Mouse (Mus musculus) myocyte (in vitro differentiated cells): ENCODE results near the gene Prkch. TPM values are rescaled to one million over a fixed set of nuclear protein-coding genes. Genes with fewer than 3 reads are reported as not detected.

Source experiments
- H3K27me3 ChIP-seq: one replicate; pipeline ENCODE4 v1.6.1; 2011; ENCODE audit not compliant: control insufficient read depth, insufficient read depth, insufficient read length
- H3K36me3 ChIP-seq: one replicate; pipeline ENCODE4 v1.6.1; 2011; ENCODE audit not compliant: control insufficient read depth, insufficient read depth
- H3K4me2 ChIP-seq: one replicate; pipeline ENCODE4 v1.6.1; 2011; ENCODE audit warnings: low read depth, control low read depth
- H3K4me3 ChIP-seq: one replicate; pipeline ENCODE4 v1.5.1; 2011; ENCODE audit warnings: mild to moderate bottlenecking, control low read depth, moderate library complexity
- H3K79me2 ChIP-seq: one replicate; pipeline ENCODE4 v1.6.1; 2011; ENCODE audit not compliant: control insufficient read depth, insufficient read depth
- H3ac ChIP-seq: one replicate; pipeline ENCODE4 v1.6.1; 2011; ENCODE audit not compliant: control insufficient read depth, insufficient read length
- CEBPB ChIP-seq: IDR thresholded peaks from 2 replicates; pipeline ENCODE4 v1.6.1; 2011; ENCODE audit warnings: mild to moderate bottlenecking, moderate library complexity; ENCODE audit not compliant: poor library complexity, insufficient read depth, severe bottlenecking
- E2F4 ChIP-seq: IDR thresholded peaks from one replicate; pipeline ENCODE4 v1.6.1; 2011; ENCODE audit warnings: mild to moderate bottlenecking, control low read depth, moderate library complexity; ENCODE audit not compliant: insufficient read depth
- MAX ChIP-seq: IDR thresholded peaks from one replicate; pipeline ENCODE4 v1.6.1; 2011; ENCODE audit warnings: low read depth, mild to moderate bottlenecking, control low read depth
- MYOD1 ChIP-seq, 3 experiments: IDR thresholded peaks; one replicate each; pipeline ENCODE4 v1.6.1; 2011; ENCODE audit warnings: control low read depth in 2 of 3, low read depth in 2 of 3, mild to moderate bottlenecking in 2 of 3, moderate library complexity in 1 of 3; ENCODE audit not compliant: insufficient read length in 2 of 3, control insufficient read depth in 1 of 3
- MYOG ChIP-seq, 3 experiments: IDR thresholded peaks; one replicate each; pipeline ENCODE4 v1.6.1; 2011; ENCODE audit warnings: control low read depth in 2 of 3, low read depth in 2 of 3, mild to moderate bottlenecking in 2 of 3; ENCODE audit not compliant: insufficient read length in 2 of 3, control insufficient read depth in 1 of 3, insufficient read depth in 1 of 3
- POLR2A ChIP-seq: IDR thresholded peaks from one replicate; pipeline ENCODE4 v1.6.1; 2011; ENCODE audit warnings: low read depth, mild to moderate bottlenecking, control low read depth, moderate library complexity; ENCODE audit not compliant: insufficient read length
- POLR2AphosphoS2 ChIP-seq: IDR thresholded peaks from one replicate; pipeline ENCODE4 v1.6.1; 2011; ENCODE audit warnings: low read depth, control low read depth; ENCODE audit not compliant: insufficient read length
- REST ChIP-seq: IDR thresholded peaks from one replicate; pipeline ENCODE4 v1.6.1; 2011; ENCODE audit warnings: mild to moderate bottlenecking, control low read depth, moderate library complexity; ENCODE audit not compliant: insufficient read depth, insufficient read length
- SRF ChIP-seq: IDR thresholded peaks from one replicate; pipeline ENCODE4 v1.6.1; 2011; ENCODE audit warnings: low read depth; ENCODE audit not compliant: control insufficient read depth, insufficient read length
- TCF12 ChIP-seq: IDR thresholded peaks from one replicate; pipeline ENCODE4 v1.6.1; 2011; ENCODE audit warnings: mild to moderate bottlenecking, control low read depth; ENCODE audit not compliant: poor library complexity, insufficient read depth, severe bottlenecking
- TCF3 ChIP-seq: IDR thresholded peaks from one replicate; pipeline ENCODE4 v1.6.1; 2011; ENCODE audit warnings: low read depth, control low read depth; ENCODE audit not compliant: insufficient read length
- USF1 ChIP-seq: IDR thresholded peaks from one replicate; pipeline ENCODE4 v1.6.1; 2011; ENCODE audit warnings: low read depth, mild to moderate bottlenecking, control low read depth, moderate library complexity
- polyA plus RNA-seq: library from polyadenylated mRNA; unstranded; fragments of >200 nt; fragmentation: generic; extraction: Trizol; gene quantifications from one replicate; pipeline ENCODE4 v1.2.1, GENCODE M21; 2012; ENCODE audit warnings: missing spikeins

Gene Prkch
- polyA plus RNA-seq, 1 experiment, result 0.10 TPM

DNA sequence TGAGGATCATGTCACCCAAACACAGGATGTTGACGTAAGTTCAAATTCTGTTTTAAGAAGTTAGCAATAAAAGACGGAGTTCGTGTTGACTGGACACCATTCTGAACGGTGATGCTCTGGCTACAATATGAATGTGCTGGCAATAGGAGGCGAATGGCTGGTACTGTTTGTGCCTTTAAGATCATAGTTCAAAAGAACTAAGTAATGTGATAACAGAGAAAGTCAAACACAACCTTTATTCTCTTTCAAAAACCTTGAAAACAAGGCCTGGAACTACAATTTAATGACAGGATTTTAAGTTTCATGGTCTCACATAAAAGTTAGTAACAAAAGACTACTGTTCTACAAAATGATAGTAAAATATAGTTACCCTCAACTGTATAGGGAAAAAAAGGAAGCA is 41.4 kb upstream of the Prkch start:
- Histone ChIP-seq H3K4me3 (no peak overlapping the region), H3K4me2 (no peak overlapping the region), H3K27me3 (no peaks in the 10 kb centered on the region), H3ac (no peak overlapping the region), H3K79me2 (no peaks in the 10 kb centered on the region), H3K36me3 (no peaks in the 10 kb centered on the region)
- TF ChIP-seq POLR2A (no peak), CEBPB (no peak), MYOD1 (IDR thresholded peaks at IDR 0.05; ENCODE audit: control insufficient read depth in 1 of 3, insufficient read length in 2 of 3, low read depth in 2 of 3) (no peak), REST (no peak), TCF12 (no peak), POLR2AphosphoS2 (no peak), SRF (no peak), USF1 (no peak), MYOG (IDR thresholded peaks at IDR 0.05; ENCODE audit: control insufficient read depth in 1 of 3, insufficient read depth in 1 of 3, insufficient read length in 2 of 3, low read depth in 2 of 3) (no peak), E2F4 (no peak), MAX (no peak), TCF3 (no peak)

DNA sequence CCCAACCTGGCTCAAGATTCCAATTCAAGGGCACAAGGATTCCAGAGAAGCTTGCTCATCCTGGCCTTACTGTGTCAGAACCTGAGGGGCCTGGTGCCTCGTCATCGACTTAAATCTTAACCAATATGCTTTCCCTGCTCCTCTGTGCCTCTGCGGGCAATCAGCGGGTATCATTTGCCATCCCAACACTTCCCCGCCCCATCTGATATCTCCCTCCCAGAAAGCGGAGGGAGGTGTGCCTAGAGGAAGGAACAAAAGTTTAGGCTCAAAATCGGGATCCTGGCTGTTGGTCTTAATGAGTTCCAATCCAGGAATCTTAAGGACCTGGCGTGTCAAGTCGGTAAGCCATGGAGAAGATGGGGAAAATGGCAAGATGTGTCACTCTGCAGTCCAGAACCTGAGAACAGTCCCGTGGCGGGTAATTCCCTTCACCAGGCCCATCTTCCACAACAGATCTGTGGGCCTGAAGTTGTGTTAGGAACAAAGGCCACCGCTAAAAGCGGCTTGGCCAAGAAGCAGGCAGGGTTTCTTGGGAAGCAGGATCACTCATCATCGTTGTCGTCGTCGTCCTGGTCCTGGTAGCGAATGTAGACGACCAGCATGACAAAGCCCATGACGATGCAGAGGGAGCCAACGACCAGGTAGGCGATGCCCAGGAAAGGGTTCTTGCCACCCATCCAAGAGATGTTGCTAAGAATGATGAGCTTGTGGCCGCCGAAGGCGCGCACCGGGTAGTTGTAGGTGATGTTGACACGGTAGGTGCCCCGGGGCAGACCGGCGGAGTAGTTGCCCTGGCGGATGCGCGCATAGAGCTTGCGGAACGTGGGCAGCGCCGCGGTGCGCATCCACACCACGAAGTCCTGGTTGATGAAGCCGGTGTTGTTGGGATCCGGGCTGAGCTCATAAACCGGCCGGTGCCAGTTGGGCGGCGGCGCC is 39.6 kb upstream of the Prkch start:
- H3K36me3 ChIP-seq, result no peaks in the 10 kb centered on the region
- H3K79me2 ChIP-seq, result no peaks in the 10 kb centered on the region
- H3K4me3 ChIP-seq, result no peak overlapping the region
- TF ChIP-seq TCF3 (no peak), MYOD1 (IDR thresholded peaks at IDR 0.05; ENCODE audit: control insufficient read depth in 1 of 3, insufficient read length in 2 of 3, low read depth in 2 of 3) (no peak), SRF (no peak)
- no peak overlapping the region for H3ac ChIP-seq
- H3K27me3 ChIP-seq, result no peaks in the 10 kb centered on the region
- no peak overlapping the region for H3K4me2 ChIP-seq

DNA sequence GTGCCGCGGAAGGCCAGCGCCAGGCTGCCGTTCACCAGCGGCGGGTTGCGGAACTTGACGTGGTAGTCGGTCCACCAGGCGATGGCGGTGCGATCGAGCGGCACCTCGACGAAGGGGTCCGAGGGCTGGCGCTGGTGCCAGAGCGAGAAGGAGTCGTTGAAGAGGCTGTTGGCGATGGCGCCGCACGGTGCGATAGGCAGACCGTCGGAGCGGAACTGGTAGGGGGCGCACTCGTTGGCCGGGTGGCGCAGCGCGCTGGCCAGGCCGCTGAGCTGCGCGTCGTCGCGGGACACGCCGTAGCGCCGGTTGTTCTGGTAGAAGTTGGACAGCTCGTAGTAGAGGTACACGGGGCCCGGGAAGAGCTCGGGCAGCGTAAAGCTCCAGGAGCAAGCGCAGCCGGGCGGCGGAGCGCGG is 38.9 kb upstream of the Prkch start:
- Histone ChIP-seq H3K4me2 (no peak overlapping the region), H3K4me3 (no peak overlapping the region), H3ac (no peak overlapping the region), H3K27me3 (no peaks in the 10 kb centered on the region), H3K79me2 (no peaks in the 10 kb centered on the region), H3K36me3 (no peaks in the 10 kb centered on the region)
- TF ChIP-seq MAX (no peak), TCF3 (no peak), CEBPB (no peak), POLR2A (no peak), E2F4 (no peak), TCF12 (no peak), SRF (no peak), REST (no peak), MYOD1 (IDR thresholded peaks at IDR 0.05; ENCODE audit: control insufficient read depth in 1 of 3, insufficient read length in 2 of 3, low read depth in 2 of 3) (no peak), USF1 (no peak), POLR2AphosphoS2 (no peak), MYOG (IDR thresholded peaks at IDR 0.05; ENCODE audit: control insufficient read depth in 1 of 3, insufficient read depth in 1 of 3, insufficient read length in 2 of 3, low read depth in 2 of 3) (no peak)

DNA sequence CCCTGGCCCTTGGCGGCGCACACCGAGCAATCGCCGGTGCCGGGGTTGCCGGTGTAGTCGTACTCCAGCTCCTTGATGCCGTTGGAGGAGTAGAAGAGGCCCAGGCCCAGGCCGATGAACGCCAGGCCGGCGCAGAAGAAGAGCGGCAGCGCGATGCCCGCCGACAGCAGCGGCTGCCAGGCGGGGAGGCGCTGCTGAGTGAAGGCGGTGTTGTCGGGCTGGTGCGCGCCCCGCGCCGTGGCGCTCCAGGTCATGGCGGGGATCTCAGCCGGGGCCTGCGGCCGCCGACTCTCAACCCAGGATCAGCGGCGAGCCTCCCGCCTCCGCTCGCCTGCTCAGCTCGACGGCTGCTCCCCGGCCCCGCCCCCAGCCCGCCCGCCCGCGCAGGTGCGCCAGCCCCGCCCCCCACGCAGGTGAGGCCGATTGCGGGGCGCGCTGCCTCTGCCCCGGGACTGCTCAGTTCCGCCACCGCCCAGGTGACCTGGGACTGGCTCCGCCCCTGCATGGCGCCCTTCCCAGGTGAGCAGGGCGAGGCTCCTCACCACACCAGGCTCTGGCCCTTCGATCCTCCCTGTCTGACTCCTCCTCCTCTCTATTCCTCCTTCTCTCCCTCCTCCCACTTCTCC is 38.4 kb upstream of the Prkch start, which contains the start of gene Tmem30b:
Gene Tmem30b, minus strand, starts transcription at position 307 of the 626 bp plus-strand sequence.
- Histone ChIP-seq H3K79me2 (no peaks in the 10 kb centered on the region), H3K36me3 (no peaks in the 10 kb centered on the region), H3K4me3 (no peak within 1 kb of the TSS), H3ac (no peak within 1 kb of the TSS), H3K4me2 (no peak within 1 kb of the TSS), H3K27me3 (no peaks in the 10 kb centered on the region)
- TF ChIP-seq POLR2A (no peak), MYOG (IDR thresholded peaks at IDR 0.05; ENCODE audit: control insufficient read depth in 1 of 3, insufficient read depth in 1 of 3, insufficient read length in 2 of 3, low read depth in 2 of 3) (no peak), POLR2AphosphoS2 (no peak), CEBPB (no peak), MYOD1 (IDR thresholded peaks at IDR 0.05; ENCODE audit: control insufficient read depth in 1 of 3, insufficient read length in 2 of 3, low read depth in 2 of 3) (no peak), MAX (no peak), TCF12 (no peak), USF1 (no peak), TCF3 (no peak), E2F4 (no peak), SRF (no peak), REST (no peak)
